Mouse (Mus musculus): ENCODE measurements around the gene Dglucy. TPM values are rescaled to one million over a fixed set of nuclear protein-coding genes. Genes with fewer than 3 reads are reported as not detected.
A peak's percentile ranks its signal among the peaks of the same experiment; 100 is the strongest.

Gene Dglucy
- polyA plus RNA-seq, 1 experiment from 2014 or later: 0.24 TPM

DNA sequence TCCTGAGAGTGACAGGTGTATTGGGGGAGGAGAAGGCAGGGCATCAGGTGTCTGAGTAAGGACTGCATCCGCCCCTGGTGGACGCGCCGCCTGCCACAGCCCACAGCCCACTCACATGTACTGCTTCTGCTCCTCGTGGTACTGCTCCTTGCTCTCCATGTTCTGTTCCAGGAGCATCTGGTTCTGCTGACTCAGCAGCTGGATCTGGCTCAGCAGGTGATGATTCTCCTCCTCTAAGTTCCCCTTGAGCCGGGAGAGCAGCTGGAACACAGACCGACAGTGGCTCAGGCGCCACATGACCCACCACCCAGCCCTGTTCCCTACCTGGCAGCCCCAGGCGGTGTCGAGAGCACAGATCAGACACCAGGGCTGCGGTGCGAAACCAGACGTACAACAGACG, 152.8 kb downstream of the Dglucy start:
- no peaks in the 10 kb centered on the region for H3K4me1 ChIP-seq
- H3K4me3 ChIP-seq: no peak overlapping the region
- H3K9me3 ChIP-seq: no peaks in the 10 kb centered on the region
- peaks cover 93% of the 10 kb centered on the region for H3K36me3 ChIP-seq (replicated peaks)
- H3K27ac ChIP-seq (replicated peaks): no peak overlapping the region
- no peak for DNase-seq (ENCODE audit: low spot score)
- 96% methylated on average over 14 of the region's 14 CpGs for WGBS
- no peaks in the 10 kb centered on the region for H3K27me3 ChIP-seq (replicated peaks; ENCODE audit: low read depth, poor library complexity, severe bottlenecking)

DNA sequence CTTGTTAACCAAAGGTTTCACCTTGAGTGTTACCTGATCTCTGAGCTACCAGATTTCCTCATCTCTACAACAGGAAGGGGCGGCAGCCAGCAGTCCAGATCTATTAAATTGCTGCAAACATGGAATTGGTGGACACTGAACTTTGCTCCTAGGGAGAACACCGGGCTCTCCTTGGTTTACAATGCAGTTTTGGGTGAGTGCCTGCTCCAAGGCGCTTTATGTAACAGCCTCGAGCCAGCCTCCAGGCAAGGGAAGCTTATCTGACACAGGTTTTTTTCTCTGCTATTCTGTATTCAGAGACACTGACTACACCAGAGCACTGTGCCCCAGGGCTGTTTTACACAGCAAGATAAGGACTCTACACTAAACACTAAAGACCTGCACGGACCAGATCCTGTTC, 155.9 kb downstream of the Dglucy start:
- Histone ChIP-seq H3K27ac (replicated peaks) (no peak overlapping the region), H3K4me1 (peaks cover 10% of the 10 kb centered on the region), H3K27me3 (replicated peaks; ENCODE audit: low read depth, poor library complexity, severe bottlenecking) (no peaks in the 10 kb centered on the region), H3K9me3 (no peaks in the 10 kb centered on the region), H3K36me3 (replicated peaks) (peaks cover 93% of the 10 kb centered on the region), H3K4me3 (no peak overlapping the region)
- DNase-seq (ENCODE audit: low spot score): no peak
- 88% methylated on average over 5 of the region's 5 CpGs for WGBS

DNA sequence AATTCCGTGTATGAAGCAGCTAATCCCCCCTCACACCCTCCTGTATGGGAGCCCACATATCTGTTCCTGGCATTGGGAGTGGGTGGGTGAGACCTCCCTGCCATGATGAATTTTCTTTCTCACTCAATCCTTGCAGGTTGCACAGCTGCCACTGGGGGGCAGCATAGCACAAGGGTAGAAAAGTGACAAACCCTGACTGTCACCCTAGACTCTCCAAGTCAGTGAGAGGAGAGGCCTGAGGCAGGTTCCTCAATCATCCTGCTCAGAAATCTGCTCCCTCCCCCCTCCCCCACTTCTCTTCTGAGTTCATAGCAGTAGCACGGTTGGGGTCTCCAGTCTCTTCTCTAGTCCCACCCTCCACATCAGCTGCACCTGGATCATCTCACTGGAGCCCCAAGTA, 157.3 kb downstream of the Dglucy start:
- 20% methylated on average over 2 of the region's 2 CpGs for WGBS
- H3K4me3 ChIP-seq: no peak overlapping the region
- peaks cover 93% of the 10 kb centered on the region for H3K36me3 ChIP-seq (replicated peaks)
- no peaks in the 10 kb centered on the region for H3K9me3 ChIP-seq
- H3K27ac ChIP-seq (replicated peaks): no peak overlapping the region
- DNase-seq (ENCODE audit: low spot score): peak; percentile 82
- H3K4me1 ChIP-seq: peaks cover 10% of the 10 kb centered on the region
- no peaks in the 10 kb centered on the region for H3K27me3 ChIP-seq (replicated peaks; ENCODE audit: low read depth, poor library complexity, severe bottlenecking)

DNA sequence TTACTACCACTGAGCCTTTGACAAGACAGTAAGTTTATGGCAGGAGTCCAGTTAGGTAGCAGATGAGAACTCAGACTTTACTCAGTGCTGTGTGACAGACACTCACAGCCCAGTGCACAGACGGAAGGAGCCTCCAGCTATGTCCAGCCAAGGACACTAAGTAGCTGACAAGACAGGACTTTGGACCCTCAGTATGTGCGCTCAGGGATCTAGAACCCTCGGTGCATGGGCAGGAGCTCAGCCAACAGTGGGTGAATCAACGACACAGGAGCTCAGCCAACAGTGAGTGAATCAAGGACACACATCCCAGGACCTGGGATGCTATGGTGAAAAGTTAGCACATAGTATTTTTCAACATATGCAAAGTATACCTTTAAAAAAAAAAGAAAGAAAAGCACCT, 157.9 kb downstream of the Dglucy start:
- DNase-seq (ENCODE audit: low spot score): no peak
- Histone ChIP-seq H3K27me3 (replicated peaks; ENCODE audit: low read depth, poor library complexity, severe bottlenecking) (no peaks in the 10 kb centered on the region), H3K4me3 (no peak overlapping the region), H3K4me1 (peaks cover 10% of the 10 kb centered on the region), H3K36me3 (replicated peaks) (peaks cover 93% of the 10 kb centered on the region), H3K27ac (replicated peaks) (no peak overlapping the region), H3K9me3 (no peaks in the 10 kb centered on the region)
- 91% methylated on average over 4 of the region's 4 CpGs for WGBS

DNA sequence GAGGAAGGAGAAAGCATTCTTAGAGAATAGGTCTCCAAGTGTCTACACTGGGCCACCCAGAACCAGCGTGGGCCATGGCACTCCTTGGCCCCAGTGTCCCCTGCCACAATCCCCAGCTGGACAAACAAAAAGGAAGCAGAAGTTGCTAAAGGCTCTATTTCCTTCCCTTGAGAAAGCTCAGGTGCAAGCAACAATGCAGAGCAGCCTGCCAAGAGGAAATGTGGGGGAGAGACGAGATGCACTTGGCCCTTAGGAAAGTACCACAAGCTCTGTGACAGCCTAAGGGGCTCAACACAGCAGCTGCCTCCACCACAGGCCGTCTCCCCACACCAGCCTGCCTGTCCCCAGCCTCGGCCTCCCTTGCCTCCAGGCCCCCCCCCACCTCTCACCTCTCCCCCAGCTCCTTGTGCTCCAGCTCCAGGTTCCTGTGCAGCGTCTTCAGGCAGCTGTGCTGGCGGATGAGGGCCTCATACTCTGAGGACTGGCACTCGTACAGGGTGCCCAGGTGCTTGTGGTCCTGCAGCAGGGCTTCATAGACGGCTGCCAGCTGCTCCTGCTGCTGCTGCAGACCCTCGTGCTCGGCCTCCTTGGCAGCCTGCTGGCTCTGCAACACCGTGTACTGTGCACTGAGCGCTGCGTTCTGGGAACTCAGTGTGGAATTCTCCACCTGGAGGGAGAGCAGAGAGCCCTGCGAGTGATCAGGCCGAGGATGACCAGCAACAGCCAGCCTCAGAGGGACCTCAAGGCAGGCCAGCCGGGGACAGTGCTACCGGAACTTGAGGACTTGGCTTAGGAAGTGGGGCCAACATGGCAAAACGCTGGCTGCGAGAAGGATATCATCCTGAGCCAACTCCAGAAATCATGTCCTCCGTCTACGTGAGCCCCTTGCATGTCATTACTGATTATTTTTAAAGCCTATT, 158.8 kb downstream of the Dglucy start:
- Histone ChIP-seq H3K27me3 (replicated peaks; ENCODE audit: low read depth, poor library complexity, severe bottlenecking) (no peaks in the 10 kb centered on the region), H3K27ac (replicated peaks) (peak overlapping the region; percentile 27; the same call in 1 of the 2 replicates), H3K4me1 (peaks cover 10% of the 10 kb centered on the region), H3K4me3 (no peak overlapping the region), H3K36me3 (replicated peaks) (peaks cover 91% of the 10 kb centered on the region), H3K9me3 (no peaks in the 10 kb centered on the region)
- DNase-seq (ENCODE audit: low spot score): no peak
- 78% methylated on average over 21 of the region's 21 CpGs for WGBS

DNA sequence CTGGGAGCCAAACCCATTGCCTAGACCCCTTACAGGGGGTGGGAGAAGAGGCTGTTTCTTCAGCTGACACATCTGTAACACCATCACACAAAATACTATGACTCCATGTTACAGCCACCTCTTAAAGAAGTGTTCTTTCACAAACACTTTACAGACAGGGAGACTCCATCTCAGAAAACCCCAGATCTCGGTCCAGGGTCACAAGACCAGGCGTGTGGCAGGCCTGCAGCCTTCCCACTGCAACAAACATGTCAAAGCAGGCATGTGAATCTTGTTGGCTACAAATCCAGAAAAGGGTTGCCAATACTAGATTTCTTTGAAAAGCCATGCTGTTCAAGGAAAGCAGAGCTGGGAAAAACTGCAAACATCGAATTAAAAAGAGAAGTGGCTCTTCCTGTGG, 162.5 kb downstream of the Dglucy start:
- Histone ChIP-seq H3K36me3 (replicated peaks) (peaks cover 95% of the 10 kb centered on the region), H3K4me1 (peaks cover 10% of the 10 kb centered on the region), H3K27ac (replicated peaks) (no peak overlapping the region), H3K4me3 (no peak overlapping the region), H3K27me3 (replicated peaks; ENCODE audit: low read depth, poor library complexity, severe bottlenecking) (no peaks in the 10 kb centered on the region), H3K9me3 (no peaks in the 10 kb centered on the region)
- no peak for DNase-seq (ENCODE audit: low spot score)
- WGBS: 87% methylated on average over 3 of the region's 3 CpGs

DNA sequence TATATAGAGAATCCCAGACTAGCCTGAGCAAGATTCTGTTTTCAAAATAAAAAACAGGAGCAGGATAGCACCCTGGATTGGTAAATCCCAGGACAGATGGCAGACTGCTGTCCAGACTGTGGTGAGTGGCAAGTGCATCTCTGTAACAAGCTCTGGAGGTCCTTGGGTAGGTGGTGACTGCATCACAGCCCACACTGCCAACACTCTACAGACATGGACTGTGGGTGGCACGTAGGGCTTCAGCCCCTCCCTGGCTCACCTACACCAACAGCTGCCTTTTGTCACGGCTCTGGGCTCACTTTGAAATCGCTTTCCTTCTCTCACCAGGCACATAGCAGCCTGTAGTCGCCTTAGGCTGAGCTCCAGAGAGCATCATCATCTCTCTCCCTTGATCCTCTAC, 164.3 kb downstream of the Dglucy start:
- Histone ChIP-seq H3K4me1 (no peaks in the 10 kb centered on the region; the same call in 1 of the 2 replicates), H3K36me3 (replicated peaks) (peaks cover 95% of the 10 kb centered on the region), H3K27ac (replicated peaks) (no peak overlapping the region), H3K4me3 (no peak overlapping the region), H3K27me3 (replicated peaks; ENCODE audit: low read depth, poor library complexity, severe bottlenecking) (no peaks in the 10 kb centered on the region), H3K9me3 (0 out of 2 replicates have a peak, but pooled peaks cover 3% of the 10 kb centered on the region)
- WGBS: 88% methylated on average over 4 of the region's 4 CpGs
- DNase-seq (ENCODE audit: low spot score): no peak

DNA sequence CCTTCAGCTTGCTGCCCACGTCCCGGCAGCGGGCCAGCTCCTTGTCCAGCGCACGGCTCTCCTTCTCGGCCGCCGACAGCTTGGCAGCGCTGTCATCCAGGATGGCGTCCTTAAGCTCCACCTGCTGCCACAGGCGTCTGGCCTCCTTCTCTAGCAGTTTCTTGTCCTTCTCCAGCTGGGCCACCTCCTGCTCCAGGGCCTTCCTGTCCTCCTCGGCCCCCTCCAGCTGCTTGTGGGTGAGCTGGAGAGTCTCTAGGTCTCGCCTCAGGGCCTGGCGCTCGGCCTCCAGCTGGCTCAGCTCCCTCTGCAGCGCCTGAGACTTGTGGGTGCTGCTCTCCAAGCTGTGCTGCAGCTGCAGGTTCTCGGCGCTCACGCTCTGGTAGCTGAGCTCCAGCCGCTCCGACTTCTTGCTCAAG, 166.1 kb downstream of the Dglucy start:
- WGBS: 93% methylated on average over 21 of the region's 21 CpGs
- Histone ChIP-seq H3K36me3 (replicated peaks) (peaks cover 98% of the 10 kb centered on the region), H3K27me3 (replicated peaks; ENCODE audit: low read depth, poor library complexity, severe bottlenecking) (no peaks in the 10 kb centered on the region), H3K9me3 (0 out of 2 replicates have a peak, but pooled peaks cover 3% of the 10 kb centered on the region), H3K4me3 (no peak overlapping the region), H3K4me1 (no peaks in the 10 kb centered on the region; the same call in 1 of the 2 replicates), H3K27ac (replicated peaks) (no peak overlapping the region)
- DNase-seq (ENCODE audit: low spot score): no peak

DNA sequence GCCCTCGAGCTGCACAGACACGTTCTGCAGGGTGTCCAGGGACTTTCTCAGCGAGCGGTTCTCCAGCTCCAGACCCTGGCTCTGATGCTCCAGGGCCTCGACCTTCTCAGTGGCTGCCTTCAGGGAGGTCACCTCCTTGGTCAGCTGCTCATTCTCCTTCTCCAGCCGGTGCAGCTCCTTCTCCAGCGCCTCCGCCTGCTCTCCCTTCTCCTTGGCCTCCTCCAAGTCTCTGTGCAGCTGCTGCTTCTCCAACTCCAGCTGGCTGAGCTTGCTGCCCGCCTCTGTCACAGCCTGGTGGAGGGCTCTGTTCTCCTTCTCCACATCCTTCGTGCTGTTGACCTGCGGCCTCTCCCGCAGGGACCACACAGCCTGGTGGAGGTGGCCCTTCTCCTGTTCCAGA, 166.6 kb downstream of the Dglucy start:
- no peak overlapping the region for H3K4me3 ChIP-seq
- no peak overlapping the region for H3K27ac ChIP-seq (replicated peaks)
- no peaks in the 10 kb centered on the region for H3K4me1 ChIP-seq
- 0 out of 2 replicates have a peak, but pooled peaks cover 3% of the 10 kb centered on the region for H3K9me3 ChIP-seq
- peaks cover 94% of the 10 kb centered on the region for H3K36me3 ChIP-seq (replicated peaks)
- no peak for DNase-seq (ENCODE audit: low spot score)
- no peaks in the 10 kb centered on the region for H3K27me3 ChIP-seq (replicated peaks; ENCODE audit: low read depth, poor library complexity, severe bottlenecking)
- 81% methylated on average over 12 of the region's 12 CpGs for WGBS

DNA sequence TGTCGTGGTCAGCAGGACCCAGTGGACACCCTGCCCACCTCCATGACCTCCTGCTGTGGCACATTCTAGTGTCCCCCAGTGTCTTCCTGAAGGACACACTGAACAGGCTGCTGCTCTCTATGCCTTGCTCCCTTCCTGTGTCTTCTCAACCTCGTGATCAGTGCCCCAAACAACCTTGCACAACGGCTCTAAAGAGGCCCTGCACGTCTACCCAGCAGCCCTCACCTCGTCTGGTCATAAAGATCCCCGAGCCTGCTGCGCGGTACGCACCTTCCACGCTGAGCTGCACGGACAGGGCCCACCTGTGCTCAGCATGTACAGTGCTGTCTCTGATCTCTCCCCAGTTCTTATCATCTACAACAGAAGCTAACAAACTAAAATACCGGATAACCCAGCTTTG, 167.1 kb downstream of the Dglucy start:
- Histone ChIP-seq H3K36me3 (replicated peaks) (peaks cover 90% of the 10 kb centered on the region), H3K4me3 (no peak overlapping the region)
- 87% methylated on average over 12 of the region's 12 CpGs for WGBS

More for the DNA sequence above, 167.1 kb downstream of the Dglucy start:
- no peak overlapping the region for H3K27ac ChIP-seq (replicated peaks)
- H3K9me3 ChIP-seq: 0 out of 2 replicates have a peak, but pooled peaks cover 3% of the 10 kb centered on the region
- H3K27me3 ChIP-seq (replicated peaks; ENCODE audit: low read depth, poor library complexity, severe bottlenecking): no peaks in the 10 kb centered on the region
- H3K4me1 ChIP-seq: no peaks in the 10 kb centered on the region
- no peak for DNase-seq (ENCODE audit: low spot score)

Other genes with a start within 250 kb of the Dglucy start
- gene Rps6ka5, start 52.1 kb upstream of the Dglucy start, polyA plus RNA-seq (2016; fragmentation: Nextera tagmentation; extraction: Ambion mirVana): 3.6 and 3.7 TPM in 2 replicates
- gene Gpr68, start 129.1 kb downstream of the Dglucy start, polyA plus RNA-seq (2016; fragmentation: Nextera tagmentation; extraction: Ambion mirVana): 0.21 and 0.34 TPM in 2 replicates
- 10.8 and 12.5 TPM in 2 replicates for gene Ccdc88c, start 250.0 kb downstream of the Dglucy start, polyA plus RNA-seq (2016; fragmentation: Nextera tagmentation; extraction: Ambion mirVana)